ENCODE assay signal across 8 mouse cellular contexts in the genomic region with DNA sequence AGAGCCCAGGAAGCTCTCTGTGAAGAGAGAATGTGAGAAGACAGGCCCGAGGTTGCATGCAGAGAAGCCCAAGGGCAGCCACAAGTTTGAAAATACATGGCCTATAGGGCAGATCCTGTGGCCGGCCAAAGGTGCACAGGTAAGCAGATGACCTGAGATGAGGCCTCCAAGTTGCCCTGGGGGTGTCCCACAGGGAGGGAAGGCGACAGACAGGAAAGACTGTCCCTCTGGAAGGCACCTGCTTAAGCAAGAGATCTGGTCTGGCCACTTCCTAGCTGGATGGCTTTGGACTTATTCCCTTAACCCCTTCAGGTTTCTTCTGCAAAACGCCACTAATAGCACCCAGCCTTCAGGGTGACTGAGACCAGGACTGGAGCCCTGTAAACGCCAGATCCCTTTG. TPM values are rescaled to one million over a fixed set of nuclear protein-coding genes. Genes with fewer than 3 reads are reported as not detected.
A peak's percentile ranks its signal among the peaks of the same experiment; 100 is the strongest.
DNase-seq lines count a peak whose midpoint lies in the region; ATAC-seq and TF ChIP-seq lines count a peak whose summit lies in the region.

No protein-coding gene starts in this region.

- TF ChIP-seq CTCF in kidney, postnatal 0 days (IDR thresholded peaks at IDR 0.05; ENCODE audit: low read depth), result no peak
- no peak for TF ChIP-seq CTCF in cortical plate, adult 2 months (IDR thresholded peaks at IDR 0.05; ENCODE audit: extremely low read depth, insufficient read depth, low read length)

- peak; percentile 5 for ATAC-seq in kidney, postnatal 0 days (replicated peaks; ENCODE audit: low FRiP score, low read depth)
- ATAC-seq in hindbrain, embryonic 16.5 days, result no peak
- ATAC-seq in megakaryocyte progenitor cell, adult 5-6 weeks (replicated peaks; ENCODE audit: poor library complexity), result no peak

- no peaks in the 10 kb centered on the region for H3K9me3 ChIP-seq in kidney, postnatal 0 days (replicated peaks; ENCODE audit: low read length)
- H3K9me3 ChIP-seq in hindbrain, embryonic 16.5 days (ENCODE audit: control insufficient read depth, low read length), result no peaks in the 10 kb centered on the region

- DNase-seq in kidney, postnatal 0 days (ENCODE audit: low spot score), result peak; percentile 51
- no peak for DNase-seq in kidney, adult 9 months
- no peak for DNase-seq in left cerebral cortex, postnatal 14 days (ENCODE audit: low spot score in 2 of 2)
- DNase-seq in frontal cortex, postnatal 25 days (ENCODE audit: low spot score in 2 of 2), result no peak

- WGBS in kidney, postnatal 0 days, result 1% methylated on average over 5 of the region's 5 CpGs
- WGBS in hindbrain, embryonic 16.5 days, result 8% methylated on average over 5 of the region's 5 CpGs
- 4% methylated on average over 5 of the region's 5 CpGs for WGBS in macrophage (ENCODE audit: missing documents)

- peak overlapping the region; percentile 89 for H3K4me2 ChIP-seq in kidney, postnatal 0 days (ENCODE audit: low read length)
- peak overlapping the region; percentile 85 for H3K4me2 ChIP-seq in hindbrain, embryonic 16.5 days (ENCODE audit: low read length)

- H3K4me3 ChIP-seq in kidney, postnatal 0 days (replicated peaks; ENCODE audit: low read depth, low read length), result peak overlapping the region; percentile 81
- H3K4me3 ChIP-seq in cortical plate, adult 2 months (ENCODE audit: insufficient read depth, low read length), result peak overlapping the region; percentile 86
- peak overlapping the region; percentile 72 for H3K4me3 ChIP-seq in hindbrain, embryonic 16.5 days (ENCODE audit: low read length)
- peak overlapping the region; percentile 89 for H3K4me3 ChIP-seq in macrophage (ENCODE audit: inconsistent target)

- H3K27me3 ChIP-seq in kidney, postnatal 0 days (ENCODE audit: insufficient read depth, low read length), result no peaks in the 10 kb centered on the region
- no peaks in the 10 kb centered on the region for H3K27me3 ChIP-seq in hindbrain, embryonic 16.5 days (replicated peaks; ENCODE audit: control insufficient read depth, insufficient read depth, low read length)

- peak overlapping the region; percentile 80 for H3K9ac ChIP-seq in kidney, postnatal 0 days (ENCODE audit: low read depth, low read length)
- H3K9ac ChIP-seq in hindbrain, embryonic 16.5 days (ENCODE audit: low read depth, low read length), result peak overlapping the region; percentile 65

- H3K36me3 ChIP-seq in kidney, postnatal 0 days (ENCODE audit: insufficient read depth, low read length), result no peaks in the 10 kb centered on the region
- no peaks in the 10 kb centered on the region for H3K36me3 ChIP-seq in hindbrain, embryonic 16.5 days (ENCODE audit: control insufficient read depth, insufficient read depth, low read length)
- 0 out of 2 replicates have a peak, but pooled peaks cover 5% of the 10 kb centered on the region for H3K36me3 ChIP-seq in macrophage (ENCODE audit: inconsistent target)

- intact Hi-C loops in left cerebral cortex, postnatal 14 days (cut with DNase I), result no loop called here

- peaks cover 72% of the 10 kb centered on the region for H3K79me2 ChIP-seq in macrophage (ENCODE audit: inconsistent target)

- H3K4me1 ChIP-seq in kidney, postnatal 0 days (replicated peaks; ENCODE audit: insufficient read depth, low read length), result peaks cover 22% of the 10 kb centered on the region
- peaks cover 5% of the 10 kb centered on the region for H3K4me1 ChIP-seq in cortical plate, adult 2 months (ENCODE audit: control insufficient read depth, insufficient read depth, low read length)
- H3K4me1 ChIP-seq in hindbrain, embryonic 16.5 days (ENCODE audit: control insufficient read depth, insufficient read depth, low read depth, low read length), result peaks cover 25% of the 10 kb centered on the region

- peak overlapping the region; percentile 92 for H3K27ac ChIP-seq in kidney, postnatal 0 days
- peak overlapping the region; percentile 45; the same call in 1 of the 2 replicates for H3K27ac ChIP-seq in cortical plate, adult 2 months (ENCODE audit: insufficient read depth, low read length)
- peak overlapping the region; percentile 52; the same call in 1 of the 2 replicates for H3K27ac ChIP-seq in hindbrain, embryonic 16.5 days (ENCODE audit: low read depth, low read length)
- peak overlapping the region; percentile 93 for H3K27ac ChIP-seq in macrophage

- TF ChIP-seq POLR2A in cortical plate, adult 2 months (IDR thresholded peaks at IDR 0.05; ENCODE audit: extremely low read depth, insufficient read depth, low read length), result no peak

RNA-seq across cellular contexts. Expression of a gene that starts 0.6 kb away (rescaled TPM):
- polyA plus RNA-seq in kidney, postnatal 0 days (2015; fragmentation: Nextera tagmentation; extraction: Ambion mirVana), result 62.2 and 71.1 TPM in 2 replicates
- 98.9 and 105 TPM in 2 replicates for polyA plus RNA-seq in cortical plate, adult 2 months (2012; rRNA removed)
- 92.3 and 94.7 TPM in 2 replicates for polyA plus RNA-seq in hindbrain, embryonic 16.5 days (2015; fragmentation: Nextera tagmentation; extraction: Ambion mirVana)
- total RNA-seq in macrophage (2018; cell fraction: chromatin; rRNA removed), result 100 to 1,000 TPM in 22 of 26 experiments, 10 to 100 TPM in 4; 34.3 to 638 (median 220) TPM
- total RNA-seq in macrophage (2018; cell fraction: cytosol; rRNA removed), result 100 to 1,000 TPM in 23 of 26 experiments, 10 to 100 TPM in 3; 65.7 to 224 (median 135) TPM
- 100 to 1,000 TPM in 21 of 26 experiments, 10 to 100 TPM in 5; 40.5 to 401 (median 169) TPM for total RNA-seq in macrophage (2018; cell fraction: nucleus; rRNA removed)
- 101 to 202 TPM (median 130 TPM) in 3 replicates for polyA plus RNA-seq in macrophage (2018)
- total RNA-seq in megakaryocyte progenitor cell, adult 5-6 weeks (2015), result 24.3 and 26.1 TPM in 2 replicates
- 28.4 and 32.8 TPM in 2 replicates for total RNA-seq in megakaryocyte progenitor cell, adult 5-6 weeks (2017)
- 10 to 100 TPM; 39.7 to 45.2 TPM for total RNA-seq in left cerebral cortex, postnatal 14 days (2021)

RNA-seq across cellular contexts. Expression of a gene that starts 2.9 kb away (rescaled TPM):
- polyA plus RNA-seq in kidney, postnatal 0 days (2015; fragmentation: Nextera tagmentation; extraction: Ambion mirVana), result 59.3 and 73.1 TPM in 2 replicates
- 4.4 TPM in 2 replicates for polyA plus RNA-seq in cortical plate, adult 2 months (2012; rRNA removed)
- polyA plus RNA-seq in hindbrain, embryonic 16.5 days (2015; fragmentation: Nextera tagmentation; extraction: Ambion mirVana), result 27.3 and 35.0 TPM in 2 replicates
- total RNA-seq in macrophage (2018; cell fraction: chromatin; rRNA removed), result 10 to 100 TPM in 14 of 26 experiments, 1 to 10 TPM in 12; 1.5 to 28.4 (median 11.7) TPM
- 10 to 100 TPM in 20 of 26 experiments, 1 to 10 TPM in 6; 8.0 to 18.1 (median 12.9) TPM for total RNA-seq in macrophage (2018; cell fraction: cytosol; rRNA removed)
- total RNA-seq in macrophage (2018; cell fraction: nucleus; rRNA removed), result 10 to 100 TPM in 10 of 26 experiments, 1 to 10 TPM in 16; 3.3 to 75.8 (median 9.0) TPM
- polyA plus RNA-seq in macrophage (2018), result 7.5 to 84.8 TPM (median 17.8 TPM) in 3 replicates
- total RNA-seq in megakaryocyte progenitor cell, adult 5-6 weeks (2015), result 103 and 107 TPM in 2 replicates
- 150 and 151 TPM in 2 replicates for total RNA-seq in megakaryocyte progenitor cell, adult 5-6 weeks (2017)
- total RNA-seq in left cerebral cortex, postnatal 14 days (2021), result 1 to 10 TPM; 3.6 to 3.8 TPM

RNA-seq across cellular contexts. Expression of a gene that starts 26.6 kb away (rescaled TPM):
- 50.6 and 54.2 TPM in 2 replicates for polyA plus RNA-seq in kidney, postnatal 0 days (2015; fragmentation: Nextera tagmentation; extraction: Ambion mirVana)
- 381 and 408 TPM in 2 replicates for polyA plus RNA-seq in cortical plate, adult 2 months (2012; rRNA removed)
- polyA plus RNA-seq in hindbrain, embryonic 16.5 days (2015; fragmentation: Nextera tagmentation; extraction: Ambion mirVana), result 553 and 621 TPM in 2 replicates
- 1 to 10 TPM in 1 of 26 experiments, under 1 TPM in 1, not detected in 24; 0.57 to 2.8 TPM for total RNA-seq in macrophage (2018; cell fraction: chromatin; rRNA removed)
- total RNA-seq in macrophage (2018; cell fraction: cytosol; rRNA removed), result under 1 TPM in 3 of 26 experiments, not detected in 23; 0.10 to 0.32 (median 0.24) TPM
- under 1 TPM in 1 of 26 experiments, not detected in 25; 0.62 TPM for total RNA-seq in macrophage (2018; cell fraction: nucleus; rRNA removed)
- 0.11 TPM in 1 of 3 replicates, not detected in the others for polyA plus RNA-seq in macrophage (2018)
- total RNA-seq in megakaryocyte progenitor cell, adult 5-6 weeks (2015), result 0.15 TPM in 1 of 2 replicates, not detected in the other
- total RNA-seq in megakaryocyte progenitor cell, adult 5-6 weeks (2017), result 0.41 and 0.92 TPM in 2 replicates
- 100 to 1,000 TPM; 191 to 243 TPM for total RNA-seq in left cerebral cortex, postnatal 14 days (2021)

RNA-seq across cellular contexts. Expression of a gene that starts 59.7 kb away (rescaled TPM):
- 41.0 and 42.8 TPM in 2 replicates for polyA plus RNA-seq in kidney, postnatal 0 days (2015; fragmentation: Nextera tagmentation; extraction: Ambion mirVana)
- polyA plus RNA-seq in cortical plate, adult 2 months (2012; rRNA removed), result 88.0 and 90.6 TPM in 2 replicates
- 37.7 and 39.4 TPM in 2 replicates for polyA plus RNA-seq in hindbrain, embryonic 16.5 days (2015; fragmentation: Nextera tagmentation; extraction: Ambion mirVana)
- 100 to 1,000 TPM in 5 of 26 experiments, 10 to 100 TPM in 21; 19.7 to 132 (median 61.4) TPM for total RNA-seq in macrophage (2018; cell fraction: chromatin; rRNA removed)
- 10 to 100 TPM; 13.7 to 42.8 (median 24.3) TPM for total RNA-seq in macrophage (2018; cell fraction: cytosol; rRNA removed)
- 10 to 100 TPM; 19.0 to 90.2 (median 43.4) TPM for total RNA-seq in macrophage (2018; cell fraction: nucleus; rRNA removed)
- 16.1 to 46.0 TPM (median 26.7 TPM) in 3 replicates for polyA plus RNA-seq in macrophage (2018)
- total RNA-seq in megakaryocyte progenitor cell, adult 5-6 weeks (2015), result 7.8 and 9.5 TPM in 2 replicates
- total RNA-seq in megakaryocyte progenitor cell, adult 5-6 weeks (2017), result 40.1 and 40.7 TPM in 2 replicates
- 10 to 100 TPM; 32.6 to 34.6 TPM for total RNA-seq in left cerebral cortex, postnatal 14 days (2021)

Comparison
In these comparisons a context has a peak if more than half of its experiments do, and no peak if none do; other contexts are left out.
1. RNA of a gene that starts 26.6 kb away (polyA plus RNA-seq): 553 to 621 TPM in hindbrain, embryonic 16.5 days, 381 to 408 TPM in cortical plate, adult 2 months and 50.6 to 54.2 TPM in kidney, postnatal 0 days; 0.11 TPM in macrophage; every median in the first group is over 10 times any median in the second.
2. Peak in every context shown above with its lines, with median percentiles within 50 percentile points of each other: H3K27ac ChIP-seq and H3K4me3 ChIP-seq.